Mouse (Mus musculus) cerebellum, postnatal 4 days (tissue): Measurements from ENCODE around the gene Oard1.

ENCODE experiments used
- DNase-seq, 2 experiments: peaks; one replicate each; pipeline ENCODE4 v3.0.0; 2022; ENCODE audit warnings: low spot score in 2 of 2, mixed read lengths in 1 of 2

The Oard1 gene

DNA sequence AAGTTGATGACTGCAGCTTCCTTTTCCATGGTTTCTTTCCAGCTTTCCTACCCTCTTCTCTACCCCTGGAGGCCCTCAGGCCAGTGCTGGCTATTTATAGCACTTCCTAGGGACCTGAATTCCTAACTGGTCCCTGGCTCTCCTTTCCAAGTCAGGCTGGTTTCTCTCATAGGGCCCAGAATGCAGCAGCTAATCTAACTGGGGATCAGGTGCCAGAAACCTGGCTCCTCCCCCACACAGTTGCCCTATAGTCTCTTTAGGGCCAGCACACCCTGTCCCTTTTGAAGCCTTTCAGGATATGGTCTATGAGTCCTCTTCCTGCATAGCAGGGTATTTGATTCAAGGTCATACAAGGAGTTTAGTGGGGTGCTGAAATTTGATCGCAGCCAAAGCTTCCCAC, 26.7 kb downstream of the Oard1 start:
- no peak for DNase-seq

DNA sequence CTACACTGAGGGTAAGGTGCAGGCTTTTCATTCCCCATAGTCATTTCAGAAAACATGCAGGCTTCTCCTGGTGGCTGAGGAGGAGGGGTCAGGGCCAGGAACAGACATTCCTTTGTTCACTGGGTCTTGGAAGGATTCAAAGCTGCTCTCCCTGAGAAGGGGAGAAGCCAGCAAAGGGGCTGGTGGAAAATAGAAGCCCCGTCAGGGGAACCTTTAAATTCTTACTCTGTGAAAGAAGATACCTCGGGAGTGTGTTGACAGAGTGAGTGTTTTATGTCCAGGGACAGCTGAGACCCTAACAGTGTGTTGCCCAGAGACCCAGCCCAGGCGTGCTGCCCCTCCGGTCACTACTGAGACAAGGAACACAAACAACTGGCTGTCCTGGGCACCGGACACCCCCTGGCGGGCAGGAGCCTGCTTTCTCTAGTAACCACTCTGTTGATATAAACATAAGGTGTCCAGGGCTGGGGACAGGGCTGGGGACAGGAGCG, 27.7 kb downstream of the Oard1 start:
- no peak for DNase-seq

DNA sequence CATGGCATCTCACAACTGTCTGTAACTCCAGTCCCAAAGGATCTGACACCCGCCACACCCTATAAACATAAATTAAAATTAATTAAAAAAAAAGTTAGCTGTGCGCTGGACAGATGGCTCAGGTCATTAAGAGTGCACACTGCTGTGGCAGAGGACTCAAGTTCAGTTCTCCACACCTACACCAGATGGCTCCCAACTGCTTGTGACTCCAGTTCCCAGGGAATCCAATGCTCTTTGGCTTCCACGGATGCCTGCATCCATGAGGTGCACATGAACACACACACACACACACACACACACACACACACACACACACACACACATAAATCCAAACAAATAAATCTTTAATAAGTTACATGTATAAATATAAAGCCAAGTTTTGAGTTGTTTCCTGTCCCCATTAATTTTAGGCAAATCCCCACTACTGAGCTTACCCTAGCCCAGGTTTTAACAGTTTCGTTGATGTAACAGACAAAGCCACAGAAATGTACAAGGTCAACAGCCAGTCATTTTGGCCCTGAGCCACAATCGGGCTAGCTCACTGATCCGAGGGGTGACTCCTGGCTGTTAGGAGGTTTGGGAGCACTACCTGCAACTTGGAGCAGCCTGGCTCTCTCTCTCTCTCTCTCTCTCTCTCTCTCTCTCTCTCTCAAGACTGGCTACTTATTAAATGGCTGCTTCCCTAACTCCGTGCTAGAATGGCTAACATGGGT, 33.1 kb downstream of the Oard1 start:
- no peak for DNase-seq

DNA sequence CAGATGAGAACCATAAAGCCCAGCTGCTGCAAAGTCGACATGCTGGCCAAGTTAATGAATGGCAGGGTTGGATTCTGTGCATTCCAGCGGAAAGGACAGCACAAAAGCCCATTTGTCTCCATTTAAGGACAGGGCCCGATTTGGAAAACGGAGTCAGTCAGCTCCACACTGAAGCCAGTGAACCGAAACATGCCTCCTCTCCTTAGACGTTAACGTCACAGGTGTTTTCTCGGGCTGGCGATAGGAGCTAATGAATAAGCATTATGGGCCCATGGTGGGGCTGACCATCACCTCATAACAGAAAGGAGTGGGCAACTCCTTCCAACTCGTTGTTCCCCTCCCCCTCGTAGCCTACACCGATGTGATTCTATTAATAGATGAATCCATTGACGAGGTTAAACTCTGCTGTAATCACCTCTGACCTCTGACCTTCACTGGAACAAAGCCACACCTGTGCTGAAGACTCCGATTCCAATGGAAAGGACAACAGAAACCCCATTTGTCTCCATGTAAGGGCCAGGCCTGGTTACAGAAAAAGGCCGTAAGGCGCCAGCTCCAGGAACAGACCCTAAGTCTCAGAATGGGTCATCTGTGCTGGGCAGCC, 33.8 kb downstream of the Oard1 start:
- no peak for DNase-seq

DNA sequence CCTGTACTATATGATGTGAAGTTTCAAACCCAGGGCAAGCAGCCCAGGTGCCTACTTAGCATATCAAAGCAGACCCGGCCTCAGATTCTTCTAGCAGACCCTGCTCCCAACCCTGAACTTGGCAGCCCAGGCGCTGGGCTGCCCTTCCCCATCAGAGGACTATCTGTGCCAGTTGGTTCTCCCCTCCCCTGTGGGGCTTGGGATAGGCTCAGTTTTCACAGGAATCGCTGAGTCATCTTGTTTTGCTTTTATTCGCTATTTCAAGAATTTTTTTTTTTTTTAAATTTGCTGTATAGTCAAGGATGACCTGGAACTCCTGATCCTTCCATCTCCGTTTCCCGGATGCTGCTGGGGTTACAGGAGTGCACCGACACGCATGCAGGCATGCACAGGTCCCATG, 37.9 kb downstream of the Oard1 start:
- no peak for DNase-seq

DNA sequence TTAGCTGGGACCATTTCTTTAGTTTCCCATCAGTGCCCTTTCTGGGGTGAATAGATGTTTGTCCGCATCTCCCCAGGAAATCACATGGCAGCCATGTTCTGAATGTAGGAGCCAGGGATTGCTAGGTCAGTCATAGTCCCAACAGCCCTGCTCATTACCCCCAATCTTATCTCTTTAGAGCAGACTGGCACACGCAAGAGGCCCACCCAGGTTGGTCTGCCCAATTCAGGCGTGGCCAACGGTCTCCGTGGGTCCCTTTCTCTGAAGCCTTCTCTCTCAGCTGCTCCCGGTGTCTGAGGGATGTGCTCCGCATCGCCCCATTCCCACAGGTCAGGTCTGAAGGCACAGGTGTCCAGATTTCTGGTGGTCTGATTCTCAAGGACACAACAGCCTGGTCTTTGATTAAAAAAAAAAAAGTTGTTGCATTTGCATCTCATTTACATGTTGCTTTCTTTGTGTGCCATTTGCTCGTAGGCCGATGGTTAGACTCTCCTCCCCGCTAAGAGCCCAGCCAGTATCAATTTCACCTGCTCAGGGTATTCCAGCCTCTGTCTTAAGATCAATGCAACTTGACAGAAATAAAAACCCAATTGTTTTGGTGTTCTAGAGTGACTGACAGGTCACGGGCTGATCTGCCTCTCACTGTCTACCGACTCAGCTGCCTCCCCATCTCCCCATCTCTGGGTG, 41.0 kb downstream of the Oard1 start:
- no peak for DNase-seq

DNA sequence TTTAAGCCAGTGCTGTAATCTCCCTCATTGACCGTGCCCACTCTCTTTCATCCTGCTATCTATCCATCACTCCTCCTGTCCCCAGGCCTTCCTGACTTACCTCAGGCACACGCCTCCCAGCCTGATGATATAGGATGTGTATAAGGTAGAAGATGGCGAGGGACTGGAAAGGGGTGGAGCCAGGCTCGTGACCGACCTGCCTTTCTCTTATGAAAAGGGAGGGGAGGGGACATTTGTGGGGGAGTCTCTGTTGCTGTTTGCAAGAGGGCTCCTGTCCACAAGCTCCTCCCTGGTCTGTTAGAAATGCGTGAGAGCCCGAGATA, 41.5 kb downstream of the Oard1 start, which contains the start of gene Tspo2:
Gene Tspo2, minus strand, starts transcription at position 170 of the 323 bp plus-strand sequence.
- no peak for DNase-seq

DNA sequence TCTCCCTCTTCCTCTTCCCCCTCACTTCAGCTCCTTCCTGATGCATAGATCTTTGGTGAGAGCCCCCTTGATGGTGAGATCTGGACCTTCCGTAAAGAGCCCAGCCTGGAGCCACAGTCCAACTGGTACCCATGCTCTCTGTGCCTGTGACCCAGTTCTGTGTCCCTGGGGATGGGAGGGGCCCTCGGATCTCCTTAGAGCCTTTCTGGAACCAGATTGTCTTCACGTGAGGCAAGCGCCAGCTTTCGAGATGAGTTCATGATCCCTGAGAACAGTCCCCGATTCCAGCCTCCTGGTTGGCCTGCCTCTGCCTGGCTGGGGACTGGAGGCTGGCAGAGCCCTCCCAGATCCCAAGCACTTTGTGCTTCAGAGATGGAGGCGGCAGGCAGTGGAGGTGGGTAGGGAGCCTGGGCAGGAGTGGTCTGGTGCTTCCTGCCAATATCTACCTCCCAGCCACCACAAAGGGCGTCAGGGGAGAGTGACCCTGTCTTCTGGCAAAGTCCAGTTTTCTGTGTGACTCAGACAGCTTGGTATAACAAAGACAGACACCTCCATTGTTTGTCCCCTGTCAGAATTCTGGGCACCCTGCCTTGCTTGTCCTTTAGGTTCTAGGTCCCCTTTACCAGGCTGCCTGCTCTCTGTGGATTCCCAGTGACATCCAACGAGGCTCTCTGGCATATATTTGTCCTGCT, 42.1 kb downstream of the Oard1 start:
- no peak for DNase-seq

DNA sequence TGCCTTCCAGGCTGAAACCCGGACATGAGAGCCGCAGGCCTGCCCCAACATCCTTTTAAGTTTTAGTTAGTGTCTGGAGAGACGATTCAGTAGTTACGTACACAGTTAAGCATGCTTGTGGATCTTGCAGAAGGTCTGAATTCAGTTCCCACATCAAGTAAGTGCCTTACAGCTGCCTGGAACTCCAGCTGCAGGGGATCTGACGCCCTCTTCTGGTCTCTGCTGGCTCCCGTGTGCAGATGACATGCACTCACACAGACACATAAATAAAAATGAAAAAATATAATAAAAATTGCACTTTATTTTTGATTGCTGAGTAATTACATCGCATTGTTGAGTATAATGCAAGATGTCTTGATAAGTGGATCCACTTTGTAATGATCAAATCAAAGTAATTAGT, 43.7 kb downstream of the Oard1 start:
- DNase-seq, result no peak

DNA sequence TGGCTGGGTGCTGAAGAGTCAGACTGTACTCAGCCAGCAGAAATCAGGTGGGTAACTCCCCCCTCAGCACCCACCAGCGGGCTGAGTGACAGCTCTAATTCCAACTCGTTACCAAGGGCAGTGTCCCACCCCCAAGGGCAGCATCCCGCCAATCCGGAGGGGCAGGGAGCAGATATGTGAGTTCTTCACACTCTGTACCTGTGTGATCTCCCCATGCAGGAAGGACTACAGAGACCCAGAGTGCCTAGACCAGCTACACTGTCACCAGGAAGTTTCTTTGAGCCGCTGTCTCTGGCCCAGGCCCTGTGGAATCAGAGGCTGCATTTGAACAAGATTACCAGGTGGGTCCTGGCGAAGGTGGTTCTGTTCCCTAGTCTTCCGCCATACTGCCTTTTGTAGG, 44.4 kb downstream of the Oard1 start:
- DNase-seq, result no peak

DNA sequence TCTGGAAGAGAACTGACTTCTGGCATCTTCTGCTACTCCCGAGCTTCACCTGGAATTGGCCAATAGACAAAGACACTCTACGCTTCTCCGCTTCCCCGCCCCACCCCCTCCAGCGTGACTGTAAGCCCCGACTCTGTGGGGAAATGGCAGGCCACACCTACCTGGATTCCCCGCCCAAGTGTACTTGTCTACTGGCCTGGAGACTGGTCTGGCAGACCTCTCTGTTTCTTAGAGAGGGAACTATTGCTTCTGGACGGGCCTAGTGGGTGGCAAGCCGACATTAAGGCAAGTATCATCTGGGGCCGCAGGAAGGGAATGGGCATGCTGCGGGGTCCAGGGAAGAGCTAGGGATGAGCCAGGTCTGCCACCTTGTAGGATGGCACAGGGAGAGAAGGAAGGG, 44.9 kb downstream of the Oard1 start, which contains the start of gene Unc5cl:
Gene Unc5cl, plus strand, starts transcription at position 214 of the 400 bp plus-strand sequence.
- no peak for DNase-seq

DNA sequence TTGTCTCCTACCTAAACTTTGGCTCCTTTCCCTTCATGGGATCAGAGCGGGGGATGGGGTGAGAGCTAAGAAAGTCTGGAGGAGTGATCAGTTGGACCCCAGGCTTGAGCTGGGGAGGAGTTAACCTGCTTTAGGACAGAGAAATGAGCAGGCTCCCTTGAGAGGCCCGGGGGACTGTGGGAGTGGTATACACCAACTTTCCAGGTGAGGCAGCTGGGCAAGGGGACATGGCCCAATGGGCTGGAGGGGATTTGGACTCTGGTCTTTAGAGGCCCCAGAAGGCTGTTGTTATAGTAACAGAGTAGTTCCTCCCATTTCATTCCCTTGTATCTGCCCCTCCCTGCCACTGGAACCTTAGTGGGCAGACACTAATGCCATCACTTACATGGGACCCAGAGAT, 46.1 kb downstream of the Oard1 start:
- no peak for DNase-seq

DNA sequence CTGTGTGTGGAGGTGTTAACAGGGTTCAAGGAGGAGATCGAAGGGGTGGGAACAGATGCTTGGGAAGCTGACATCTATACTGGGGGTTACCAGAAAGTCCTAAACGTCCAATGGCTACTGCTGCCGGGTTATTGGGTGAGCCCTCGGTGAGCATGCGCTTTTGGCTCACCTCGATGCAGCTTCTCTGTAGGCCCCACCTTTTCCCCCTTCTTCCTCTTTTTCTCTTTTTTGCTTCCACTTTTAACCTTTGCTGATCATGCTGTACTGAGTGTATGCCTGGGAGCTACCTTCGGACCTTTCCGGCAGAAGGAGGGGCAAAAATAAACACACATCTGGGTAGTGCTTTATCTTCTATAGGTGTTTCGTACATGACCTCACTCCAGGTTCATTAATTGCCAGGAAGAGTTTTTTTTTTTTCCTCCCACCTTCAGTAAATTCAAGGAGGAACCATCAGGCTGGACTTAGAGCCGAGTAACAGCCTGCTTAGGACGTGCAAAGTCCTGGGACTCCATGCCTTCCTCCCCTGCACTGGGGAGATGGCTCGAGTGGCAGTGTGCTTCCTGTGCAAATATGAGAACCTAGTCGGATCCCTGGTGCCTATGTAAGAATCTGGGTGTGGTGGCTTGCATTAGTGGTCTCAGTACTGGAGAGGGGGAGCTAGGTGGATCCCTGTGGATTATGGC, 48.3 kb downstream of the Oard1 start:
- no peak for DNase-seq

DNA sequence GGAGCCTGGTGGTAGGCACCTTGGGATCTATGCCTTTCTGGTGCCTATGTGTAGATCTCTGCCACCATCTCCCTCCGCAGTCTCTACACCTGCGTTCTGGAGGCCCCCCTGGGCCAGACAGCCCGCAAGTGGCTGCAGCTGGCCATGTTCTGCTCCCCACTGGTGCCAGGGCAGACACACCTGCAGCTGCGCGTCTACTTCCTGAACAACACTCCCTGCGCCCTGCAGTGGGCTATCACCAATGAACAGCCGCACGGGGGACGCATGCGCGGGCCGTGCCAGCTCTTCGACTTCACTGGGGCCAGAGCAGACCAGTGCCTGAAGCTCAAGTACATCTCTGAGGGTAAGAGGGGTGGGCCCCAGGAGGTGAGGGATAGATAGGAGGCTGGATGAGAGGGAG, 52.3 kb downstream of the Oard1 start:
- DNase-seq, result no peak

DNA sequence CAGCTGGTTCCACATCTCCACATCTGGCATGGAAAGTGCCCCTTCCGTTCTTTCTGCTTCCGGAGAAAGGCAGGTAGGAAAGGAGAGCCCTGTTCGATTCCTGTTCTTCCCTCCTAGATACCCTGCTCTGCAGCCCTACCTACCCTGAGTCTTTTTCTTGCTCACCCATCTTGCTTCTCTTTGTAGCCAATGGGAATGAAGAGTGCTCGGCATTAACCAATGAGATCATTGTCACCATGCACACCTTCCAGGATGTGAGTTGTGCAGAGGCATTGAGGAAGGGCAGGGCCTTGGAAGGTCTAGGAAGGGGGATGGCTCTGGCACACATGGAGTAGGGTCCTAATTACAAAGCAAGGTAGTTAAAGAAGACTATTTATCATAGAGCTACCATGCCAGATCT, 53.6 kb downstream of the Oard1 start:
- no peak for DNase-seq
